Mouse (Mus musculus): ENCODE results near the gene Ogn.
"Not testable (repeated sequence)": the region's sequence is repeated elsewhere in the genome, so short reads cannot be mapped to it uniquely, and the experiment has no call there.

The Ogn gene

DNA sequence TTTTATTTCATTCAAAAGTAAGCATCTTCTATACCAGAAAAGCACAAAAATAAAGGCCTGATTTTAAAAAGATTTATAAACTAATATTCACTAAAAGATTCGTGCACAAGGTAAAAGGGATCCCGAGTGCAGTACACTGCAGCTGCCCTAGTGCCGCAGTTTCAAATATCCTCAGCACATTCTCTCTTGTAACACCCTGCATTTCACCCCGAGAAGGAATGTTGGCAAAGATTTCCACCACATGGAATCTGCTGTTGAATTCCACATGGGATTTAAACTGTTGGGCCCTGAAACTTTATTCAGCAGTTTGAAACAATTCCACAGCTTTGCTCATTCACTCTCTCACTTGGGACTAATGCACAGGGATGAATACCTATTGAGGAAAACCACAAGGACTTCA lies at the start of gene Ogn:
Gene Ogn (plus strand): TSS at position 333 of the 400 bp plus-strand sequence.
- peak; percentile 72 for DNase-seq

DNA sequence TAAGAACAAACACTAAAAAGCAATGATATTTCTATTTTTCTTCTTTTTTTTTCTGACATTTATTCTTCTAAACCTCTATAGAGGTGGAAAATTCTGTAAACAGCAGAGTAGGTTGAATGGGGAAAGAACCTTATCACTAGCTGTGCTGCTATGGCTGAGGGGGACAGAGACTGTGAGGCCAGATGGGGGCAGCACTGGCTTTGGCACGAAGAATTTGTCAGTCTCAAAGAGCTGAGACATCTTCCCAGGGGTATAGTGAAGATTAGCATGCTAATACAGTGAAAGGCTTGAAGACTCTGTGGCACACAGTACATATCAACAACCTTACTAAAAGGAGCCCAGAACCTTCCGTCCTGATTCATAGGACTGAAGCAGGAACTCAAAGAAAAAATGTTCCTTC lies 48.7 kb upstream of the Ogn start:
- DNase-seq: peak; percentile 55

DNA sequence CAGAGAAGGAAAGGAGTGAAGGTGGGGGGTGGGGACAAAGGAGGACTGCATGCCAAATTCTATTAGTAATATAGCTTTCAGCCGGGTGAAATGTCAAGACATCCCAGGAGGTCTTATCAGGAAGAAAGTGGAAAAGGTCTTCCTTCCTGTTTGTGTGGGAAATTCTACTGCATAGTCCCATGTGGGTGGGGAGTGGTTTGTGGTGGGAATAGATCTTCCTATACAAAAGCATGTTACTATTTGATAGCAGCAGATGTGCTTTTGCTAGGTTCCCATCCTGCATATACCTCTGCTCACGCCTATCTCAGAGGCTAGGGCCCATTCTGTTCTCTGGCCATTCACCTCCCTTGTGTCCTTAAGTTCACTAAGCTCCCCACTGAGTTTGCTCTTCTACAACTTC lies 47.0 kb upstream of the Ogn start:
- no peak for DNase-seq

- no peak for DNase-seq
Measured at GRCm38 (mm10) chr13:49564347-49564746, 43.5 kb upstream of the Ogn start.

DNA sequence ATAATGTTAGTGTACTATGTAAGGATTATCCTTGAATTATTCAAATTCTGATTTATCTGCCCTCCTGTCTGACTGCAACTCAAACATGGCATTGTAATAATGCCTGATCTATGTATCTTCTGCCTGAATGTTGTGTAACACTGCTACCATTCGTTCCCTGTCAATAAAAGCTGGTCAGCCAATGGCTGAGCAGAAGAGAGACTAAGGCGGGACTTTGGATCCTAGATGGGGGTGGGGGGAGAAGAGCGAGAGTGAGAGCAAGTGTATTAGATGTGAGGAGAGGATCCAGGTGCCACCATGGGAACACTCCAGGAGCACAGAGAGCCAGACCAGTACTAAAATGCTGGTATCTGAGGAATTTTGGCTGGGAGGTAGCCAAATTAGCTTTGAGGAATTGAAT lies 37.5 kb upstream of the Ogn start:
- no peak for DNase-seq

DNA sequence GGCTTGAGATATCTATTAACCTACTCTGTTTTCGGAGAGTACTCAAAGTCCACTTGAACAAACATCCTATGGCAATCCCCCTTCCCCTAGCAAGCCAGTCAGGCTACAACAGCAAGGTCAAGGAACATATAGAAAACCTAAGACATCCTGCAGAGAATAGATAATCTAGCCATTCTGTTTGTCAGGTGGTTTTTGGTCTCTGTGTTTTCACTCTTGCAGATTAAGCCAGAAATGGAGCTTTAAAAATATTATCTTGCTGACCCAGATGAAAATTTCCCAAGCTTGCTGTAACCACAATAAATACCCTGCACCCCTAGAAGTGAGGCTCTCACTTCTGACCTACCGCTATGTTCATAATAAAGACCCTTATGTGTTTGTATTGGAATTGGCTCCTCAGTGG lies 36.4 kb upstream of the Ogn start:
- no peak for DNase-seq

GRCm38 (mm10) chr13:49581541-49582530 lies 26.0 kb upstream of the Ogn start, which contains the start of gene Omd:
Gene Omd, plus strand, starts transcription at chr13:49582462.
- DNase-seq: peak; percentile 23

- DNase-seq: no peak
Measured at GRCm38 (mm10) chr13:49583859-49584258, 24.0 kb upstream of the Ogn start.

- DNase-seq: peak; percentile 17
Measured at GRCm38 (mm10) chr13:49584307-49585005, 23.4 kb upstream of the Ogn start.

DNA sequence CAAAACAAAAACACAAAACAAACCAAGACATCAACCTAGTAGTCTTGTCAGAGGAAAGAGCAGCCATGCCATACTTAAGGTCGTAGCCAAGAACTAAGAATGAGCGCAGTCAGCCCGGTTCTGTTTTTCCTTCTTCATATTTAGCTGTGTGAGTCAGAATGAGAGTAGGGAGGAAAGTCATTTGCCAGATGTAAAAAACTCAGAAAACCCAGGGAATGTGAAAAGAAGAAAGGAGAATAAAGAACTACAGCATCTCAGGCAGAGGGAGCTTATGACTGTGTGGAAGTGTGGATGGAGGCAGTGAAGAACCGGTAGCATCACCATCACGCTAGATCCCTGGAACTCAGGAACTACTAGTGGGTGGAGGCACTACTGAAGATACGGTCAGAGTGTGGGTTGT lies 21.8 kb upstream of the Ogn start:
- no peak for DNase-seq

DNA sequence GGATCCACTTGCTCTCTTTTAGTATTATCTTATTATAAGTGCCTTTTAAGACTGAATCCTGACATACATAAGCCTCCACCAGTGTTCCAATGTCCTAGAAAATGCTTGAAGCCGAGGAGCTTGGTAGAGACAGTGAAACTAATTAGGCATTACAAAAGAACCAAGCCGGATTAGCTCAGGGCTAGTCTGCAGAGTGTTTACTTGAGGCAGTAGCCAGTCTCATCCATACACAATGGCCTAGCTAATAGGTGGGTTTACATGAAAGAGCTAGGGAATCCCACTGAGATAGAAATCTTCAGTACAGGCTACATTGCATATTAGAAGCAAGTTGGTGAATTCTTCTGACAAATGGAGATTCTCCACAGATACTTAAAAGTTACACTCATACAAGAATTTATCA lies 5.3 kb upstream of the Ogn start:
- not testable (repeated sequence) for DNase-seq

GRCm38 (mm10) chr13:49603603-49604002 lies 4.2 kb upstream of the Ogn start:
- DNase-seq: no peak

DNA sequence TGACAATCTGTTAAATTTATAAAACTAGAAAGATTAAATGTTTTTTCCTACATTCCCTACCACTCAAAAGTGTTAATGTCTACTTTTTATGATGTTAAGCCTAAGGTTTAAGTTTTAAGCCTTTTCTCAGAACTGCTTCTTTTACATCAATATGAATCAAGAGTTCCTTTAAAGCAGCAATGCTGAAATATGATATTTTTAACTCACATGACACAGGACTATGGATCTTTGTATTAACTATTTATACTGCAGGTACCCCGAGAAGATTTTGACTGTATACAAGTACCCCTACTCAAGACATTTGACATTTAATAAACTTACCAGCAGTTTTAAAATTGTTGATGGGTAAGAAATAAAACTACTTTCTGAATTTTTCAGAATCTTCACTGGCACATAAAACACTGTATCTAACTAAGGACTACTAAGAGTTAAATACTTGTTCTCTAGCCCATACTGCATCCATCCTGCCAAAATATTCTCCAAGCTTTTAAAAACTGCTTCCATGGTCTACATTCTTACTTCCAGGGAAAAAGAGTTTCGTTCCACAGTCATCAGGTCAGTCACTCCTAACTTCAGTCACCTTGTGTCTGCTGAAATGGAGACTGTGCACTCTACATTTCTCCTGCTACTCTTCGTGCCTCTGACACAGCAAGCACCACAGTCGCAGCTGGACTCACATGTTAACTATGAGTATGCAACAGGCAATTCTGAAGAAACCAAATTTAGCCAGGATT lies 910 bp downstream of the Ogn start:
- no peak for DNase-seq

DNA sequence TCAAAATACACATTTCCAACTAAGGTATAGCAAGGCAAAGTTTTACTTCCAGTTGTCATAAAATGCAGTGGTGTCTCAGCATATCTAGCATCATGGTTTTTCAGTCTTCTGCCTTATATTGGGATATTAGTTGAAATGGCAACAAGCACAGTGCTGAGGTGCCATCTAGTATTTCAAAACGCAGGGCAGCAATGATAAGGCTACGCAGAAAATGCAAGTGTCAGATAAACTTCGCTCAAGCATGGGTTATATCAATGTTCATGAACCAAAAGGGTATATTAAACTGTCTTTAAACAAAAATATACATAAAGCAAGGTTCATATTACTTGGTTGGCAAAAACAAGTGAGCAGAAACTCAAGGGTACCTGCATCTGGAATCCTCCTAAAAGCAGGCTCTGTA lies 9.2 kb downstream of the Ogn start:
- no peak for DNase-seq

DNA sequence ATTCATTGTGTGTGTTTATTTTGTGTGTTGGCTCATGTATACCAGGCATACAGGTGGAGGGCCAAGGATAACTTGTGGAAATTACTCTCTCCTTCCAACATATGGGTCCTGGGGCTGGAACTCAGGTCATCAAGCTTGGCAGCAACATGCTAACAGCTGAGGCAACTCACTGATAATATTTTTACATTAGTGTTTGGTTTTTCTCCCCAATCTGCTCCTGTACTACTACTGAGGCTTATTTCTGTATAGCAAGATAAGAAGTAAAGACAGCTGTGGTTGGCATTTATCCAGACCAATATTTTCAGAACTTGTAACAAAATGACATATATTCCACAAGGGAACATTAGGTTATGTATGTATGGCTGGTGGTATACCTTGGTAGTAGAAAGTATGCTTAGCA lies 10.5 kb downstream of the Ogn start:
- DNase-seq: no peak

DNA sequence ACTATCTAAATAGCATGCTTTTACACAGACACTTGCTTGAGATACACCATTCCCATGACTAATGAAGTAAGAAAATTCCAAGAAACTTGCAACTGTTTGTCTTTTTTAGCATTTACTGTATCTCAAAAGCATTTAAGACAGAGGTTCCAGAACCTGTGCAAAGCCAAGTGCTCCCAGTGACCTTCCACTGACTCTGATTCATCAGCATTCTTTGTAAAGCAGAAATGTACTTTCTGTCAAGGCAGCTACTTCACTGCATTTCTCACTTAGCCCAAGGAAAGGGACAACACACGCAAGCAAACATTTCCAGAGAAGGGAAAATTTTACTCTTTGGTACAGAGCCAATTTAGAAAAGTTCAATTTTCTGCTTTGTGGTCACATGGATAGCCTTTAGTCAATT lies 15.4 kb downstream of the Ogn start:
- DNase-seq: peak; percentile 37

- no peak for DNase-seq
Measured at GRCm38 (mm10) chr13:49628167-49628566, 20.3 kb downstream of the Ogn start.

GRCm38 (mm10) chr13:49629076-49629475 lies 21.2 kb downstream of the Ogn start:
- peak; percentile 67 for DNase-seq

- DNase-seq: no peak
Measured at GRCm38 (mm10) chr13:49639965-49640364, 32.1 kb downstream of the Ogn start.

DNA sequence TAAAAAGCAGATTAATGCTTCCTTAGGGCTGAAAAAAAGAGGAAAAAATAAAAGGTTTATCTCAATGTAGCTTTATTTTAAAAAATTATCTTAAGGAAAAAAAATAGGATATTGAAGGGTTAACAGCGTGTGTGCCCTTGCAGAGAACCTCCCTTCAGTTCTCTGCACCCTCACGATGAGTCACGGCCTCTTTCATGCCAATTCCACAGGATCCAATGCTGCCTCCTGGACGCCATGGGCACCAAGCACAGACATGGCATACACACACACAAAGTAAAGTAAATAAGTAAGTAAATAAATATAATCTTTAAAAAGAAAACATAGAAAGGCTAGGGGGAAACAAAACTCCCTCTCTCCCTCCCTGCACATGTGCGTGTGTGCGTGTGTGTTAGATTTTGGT lies 34.8 kb downstream of the Ogn start:
- no peak for DNase-seq

DNA sequence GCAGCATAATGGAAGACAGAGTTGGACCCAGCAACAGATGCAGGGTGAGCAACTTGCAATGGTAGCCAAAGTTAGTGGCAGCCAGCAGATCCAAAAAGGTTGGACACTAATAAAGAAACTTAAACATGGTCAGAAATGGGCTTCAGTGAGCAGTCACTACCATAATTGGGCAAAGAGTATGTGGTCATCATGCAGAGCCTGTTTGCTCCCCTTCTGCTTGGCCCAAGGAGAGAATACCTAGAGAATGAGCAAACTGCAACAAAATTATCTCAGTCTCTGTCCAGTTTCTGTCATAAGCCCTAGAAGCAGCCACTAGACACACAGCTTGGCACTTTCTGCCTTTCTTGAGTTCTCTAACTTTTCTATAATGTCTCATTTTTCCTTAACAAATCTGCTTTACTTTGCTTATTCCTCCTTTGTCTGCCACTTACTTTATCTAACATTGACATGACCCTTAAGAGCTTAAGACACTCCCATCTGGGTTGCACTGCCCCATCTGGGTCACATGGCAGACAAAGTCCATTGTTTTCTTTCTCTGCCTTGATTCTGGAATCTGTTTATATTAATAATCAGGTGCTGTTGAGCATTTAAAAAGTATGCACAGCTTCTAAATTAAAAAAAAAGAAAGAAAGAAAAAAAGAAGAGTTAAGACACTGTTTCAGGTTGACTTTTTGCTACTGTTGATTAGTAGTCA lies 36.0 kb downstream of the Ogn start:
- DNase-seq: peak; percentile 5

- DNase-seq: peak; percentile 15
Measured at GRCm38 (mm10) chr13:49644731-49645529, 37.1 kb downstream of the Ogn start.

Data from lung, postnatal 36 days (tissue).